Mouse (Mus musculus) layer of hippocampus, postnatal 10 days (tissue): ENCODE results near the gene Olfr1501. TPM values are rescaled to one million over a fixed set of nuclear protein-coding genes. Genes with fewer than 3 reads are reported as not detected.
"Not testable (repeated sequence)": the region's sequence is repeated elsewhere in the genome, so short reads cannot be mapped to it uniquely, and the experiment has no call there.

ENCODE experiments used
- DNase-seq, 2 experiments: peaks; one replicate each; pipeline ENCODE4 v3.0.0; 2021; ENCODE audit warnings: low spot score in 2 of 2
- long read RNA-seq: library from polyadenylated mRNA; stranded (forward); transcript quantifications from one replicate; pipeline ENCODE4 v2.0.0, GENCODE M21; 2023
- total RNA-seq, 2 experiments: library from RNA; stranded (reverse); gene quantifications; 2 replicates each; pipeline ENCODE4 v1.2.3; 2021

Olfr1501 gene
- total RNA-seq: not detected
- long read RNA-seq: 0 reads

DNA sequence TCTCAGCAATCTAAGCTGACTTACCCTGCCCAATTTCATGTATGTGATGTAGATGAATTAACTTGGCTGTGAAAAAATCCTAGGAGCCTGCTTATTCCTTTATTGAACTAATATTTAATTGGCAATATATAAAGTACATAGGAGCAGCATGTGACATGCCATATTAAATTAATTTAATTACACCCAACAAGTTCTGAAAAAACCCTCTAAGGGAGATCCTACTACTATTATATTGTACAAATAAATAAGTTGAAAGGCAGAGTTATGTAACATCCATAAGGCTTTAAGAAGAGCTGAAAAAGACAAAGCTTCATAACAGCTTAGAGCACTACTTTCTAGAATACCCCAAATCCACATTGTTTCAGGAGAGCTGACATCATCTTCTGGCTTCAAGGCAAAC is at the start of gene Olfr1501:
TSS of gene Olfr1501 (minus strand) at position 101 of the 400 bp plus-strand sequence.
- not testable (repeated sequence) for DNase-seq

DNA sequence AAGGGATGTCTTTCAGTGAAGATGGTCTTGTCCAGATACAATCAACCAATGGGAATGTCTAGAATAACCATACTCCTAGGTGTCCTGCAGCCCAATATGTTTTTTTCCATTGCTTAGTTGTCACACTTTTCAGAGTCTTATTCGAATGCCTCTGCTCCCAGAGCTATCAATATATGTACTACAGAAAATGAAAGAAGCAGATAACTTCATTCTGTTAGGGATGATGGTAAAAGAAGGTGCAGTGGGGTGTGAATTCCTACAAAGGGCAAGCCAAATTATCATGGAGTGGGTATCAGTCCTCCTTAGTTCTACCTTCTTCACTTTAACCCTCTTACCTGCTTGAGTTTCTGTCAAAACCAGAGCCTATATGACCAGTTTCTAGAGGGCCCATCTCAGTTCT is 47.3 kb upstream of the Olfr1501 start, which contains the start of gene Olfr1504:
TSS of gene Olfr1504 (minus strand) at position 101 of the 400 bp plus-strand sequence.
- DNase-seq: no peak

DNA sequence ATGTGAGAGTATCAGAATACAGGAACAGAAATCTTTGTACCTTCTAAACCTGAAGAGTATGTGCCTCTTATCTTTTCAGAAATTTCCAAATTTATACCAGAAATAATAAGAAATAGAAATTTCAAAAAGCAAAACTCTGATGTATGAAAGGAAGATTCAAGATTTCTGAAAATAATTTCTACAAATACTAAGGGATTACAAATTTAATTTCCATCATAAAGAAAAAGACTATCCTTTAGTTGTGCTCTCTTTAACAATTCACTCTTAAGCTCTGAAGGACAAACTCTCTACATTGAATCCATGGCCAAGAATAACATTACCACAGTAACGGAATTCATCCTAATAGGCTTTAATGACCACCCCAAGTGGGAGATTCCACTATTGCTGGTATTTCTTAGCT is 11.0 kb upstream of the Olfr1501 start, which contains the start of gene Olfr1502:
TSS of gene Olfr1502 (plus strand) at position 301 of the 400 bp plus-strand sequence.
- no peak for DNase-seq

DNA sequence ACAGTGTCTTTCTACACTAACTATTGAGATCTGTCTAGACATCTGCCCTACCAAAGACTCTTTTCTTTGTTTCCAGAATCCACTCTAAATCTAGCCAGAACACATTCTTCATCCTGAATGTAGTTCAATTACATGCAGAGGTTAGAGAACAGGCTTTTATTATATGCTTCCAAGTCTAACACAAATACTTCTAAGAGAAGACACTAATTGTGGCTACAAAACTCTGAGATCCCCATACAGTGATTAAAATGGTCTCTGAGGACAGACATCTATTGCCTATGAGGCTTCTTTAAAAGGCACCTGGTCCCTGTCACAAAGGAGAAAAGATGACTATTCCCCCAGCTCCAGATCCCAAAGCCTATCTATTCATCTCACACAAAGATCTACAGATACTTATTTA is 20.1 kb downstream of the Olfr1501 start, which contains the start of gene Olfr1500:
TSS of gene Olfr1500 (minus strand) at position 101 of the 400 bp plus-strand sequence.
- no peak for DNase-seq

DNA sequence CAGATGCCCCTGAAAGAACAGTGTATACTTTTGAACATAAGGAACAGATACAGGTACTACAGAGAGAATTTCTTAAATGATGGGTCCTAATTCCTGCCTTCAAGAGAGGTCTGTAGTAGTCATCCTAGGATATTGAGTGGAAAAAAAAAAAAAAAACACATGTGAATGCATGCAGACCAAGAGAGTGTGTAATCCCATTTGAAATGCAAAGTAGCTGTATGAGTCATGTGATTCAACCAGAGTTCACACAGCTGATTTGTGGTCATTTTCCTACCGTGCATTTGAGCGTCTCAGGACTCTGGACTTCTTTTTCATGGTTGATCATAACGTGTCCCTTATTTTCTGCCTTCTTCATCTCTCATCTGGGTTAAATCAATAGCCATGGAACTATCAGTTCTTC is 22.0 kb downstream of the Olfr1501 start:
- no peak for DNase-seq

DNA sequence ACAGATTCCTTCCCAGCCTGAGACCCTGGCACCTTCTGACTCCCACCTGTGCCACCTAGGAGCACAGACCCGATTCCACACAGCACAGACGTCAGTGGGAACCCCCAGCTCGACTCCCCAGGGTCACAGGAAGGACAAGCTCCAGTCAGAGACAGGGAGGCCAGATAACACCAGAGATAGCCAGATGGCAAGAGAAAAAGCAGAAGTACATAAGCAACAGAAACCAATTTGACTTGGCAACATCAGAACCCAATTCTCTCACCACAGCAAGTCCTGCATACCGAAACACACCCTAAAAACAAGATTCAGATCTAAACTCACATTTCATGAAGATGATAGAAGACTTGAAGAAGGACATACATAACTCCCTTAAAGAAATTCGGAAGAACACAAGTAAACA is 29.6 kb downstream of the Olfr1501 start:
- no peak for DNase-seq

DNA sequence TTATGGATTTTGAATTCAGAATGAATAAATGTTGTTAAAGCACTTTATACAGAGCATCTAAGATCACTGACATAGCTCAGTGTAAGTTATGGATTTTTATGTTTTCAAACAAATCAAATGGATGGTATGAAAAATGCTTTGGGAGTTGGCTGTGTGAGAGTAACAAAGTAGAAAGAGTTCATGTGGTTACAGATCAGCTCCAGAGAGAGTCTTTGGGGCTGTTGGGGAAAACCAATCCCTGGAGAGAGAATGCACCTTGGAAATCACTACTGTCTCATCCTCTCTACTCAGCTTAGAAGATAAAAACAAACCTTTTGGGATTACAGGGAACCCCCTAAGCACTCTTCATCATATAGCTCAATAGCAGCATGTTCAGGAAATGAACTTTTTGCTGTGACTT is 31.1 kb downstream of the Olfr1501 start, which contains the start of gene Olfr1499:
TSS of gene Olfr1499 (minus strand) at position 101 of the 400 bp plus-strand sequence.
- no peak for DNase-seq

DNA sequence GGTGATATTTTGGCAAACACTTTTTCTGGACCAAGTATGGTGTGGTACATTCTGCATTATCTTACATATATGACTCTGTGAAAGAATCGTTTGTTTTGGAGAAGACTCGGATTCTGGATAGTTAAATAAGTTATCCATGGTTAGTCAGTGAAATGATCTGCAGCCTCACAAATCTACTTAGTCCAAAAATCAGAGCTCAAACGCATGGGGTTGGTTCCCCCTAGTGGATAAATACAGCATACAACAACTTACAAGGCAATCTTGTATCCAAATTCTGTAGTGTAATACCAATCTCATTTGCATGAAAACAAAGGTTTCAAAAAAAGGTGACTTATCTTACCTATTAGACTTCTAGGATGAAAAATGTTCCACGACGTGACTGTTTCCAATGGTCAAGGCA is 31.7 kb downstream of the Olfr1501 start:
- DNase-seq: peak in 1 of 2 experiments; percentile 15

DNA sequence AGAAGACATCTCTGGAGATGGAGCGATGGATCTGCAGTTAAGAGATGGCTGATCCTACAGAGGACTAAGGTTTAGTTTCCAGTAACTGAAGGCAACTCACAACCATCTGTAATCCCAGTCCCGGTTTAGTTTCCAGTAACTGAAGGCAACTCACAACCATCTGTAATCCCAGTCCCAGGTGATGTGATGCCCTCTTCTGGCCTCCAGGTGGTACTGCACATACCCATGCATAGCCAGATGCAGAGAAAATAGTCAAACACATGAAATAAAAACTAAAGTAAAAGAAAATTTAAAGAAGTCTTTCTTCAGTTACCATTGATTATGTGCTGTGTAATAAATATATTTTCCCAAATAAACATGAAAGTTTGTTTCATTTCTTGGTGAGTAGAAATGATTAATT is 37.7 kb downstream of the Olfr1501 start:
- no peak for DNase-seq

DNA sequence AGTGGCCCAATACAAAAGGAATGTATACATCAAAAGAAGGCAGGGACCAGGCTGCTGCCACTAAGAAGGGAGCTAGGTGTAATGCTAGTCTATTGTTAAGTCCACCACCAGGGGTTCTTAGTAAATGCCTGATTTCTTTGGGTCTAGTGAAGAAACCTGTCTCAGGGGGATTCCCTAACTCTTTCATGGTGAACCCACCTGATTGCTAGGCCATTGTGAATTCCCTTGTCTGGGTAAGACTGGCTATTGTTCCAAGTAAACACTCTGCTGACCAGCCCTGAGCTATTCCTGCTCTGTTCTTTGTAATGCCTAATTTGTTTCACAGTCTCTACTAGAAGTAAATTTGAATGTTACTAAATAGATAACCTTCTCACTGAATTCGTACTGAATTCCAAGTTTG is 45.0 kb downstream of the Olfr1501 start:
- not testable (repeated sequence) for DNase-seq

DNA sequence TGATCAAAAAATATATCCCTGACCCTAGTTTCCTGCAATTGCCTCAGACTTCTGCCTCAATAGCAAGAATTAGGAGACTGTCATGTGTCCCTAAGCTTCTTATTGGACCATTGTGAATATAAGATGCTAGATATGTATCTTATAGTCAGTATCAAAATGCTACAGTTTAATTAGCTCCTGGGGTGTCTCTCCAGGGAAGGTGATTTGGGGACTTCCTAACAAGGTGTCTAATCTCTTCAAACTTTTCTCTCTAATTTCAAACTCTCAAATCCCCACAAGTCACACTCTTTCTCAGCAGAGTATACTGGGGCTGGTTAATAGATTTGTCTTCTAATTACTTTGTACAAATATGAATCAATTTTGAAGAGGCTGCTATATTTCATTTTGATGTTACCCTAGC is 52.4 kb downstream of the Olfr1501 start, which contains the start of gene Olfr1497:
TSS of gene Olfr1497 (minus strand) at position 101 of the 400 bp plus-strand sequence.
- no peak for DNase-seq

Other genes with a start within 250 kb of the Olfr1501 start
- gene Olfr1487, start 233.3 kb downstream of the Olfr1501 start, total RNA-seq: not detected
- gene Olfr1489, start 219.1 kb downstream of the Olfr1501 start, total RNA-seq: not detected
- not detected for gene Olfr1490, start 199.6 kb downstream of the Olfr1501 start, total RNA-seq
- not detected for gene Olfr1491, start 153.4 kb downstream of the Olfr1501 start, total RNA-seq
- gene Olfr1493-ps1, start 127.4 kb downstream of the Olfr1501 start, total RNA-seq: not detected
- gene Olfr1494, start 111.0 kb downstream of the Olfr1501 start, total RNA-seq: not detected
- not detected for gene Olfr1495, start 86.1 kb downstream of the Olfr1501 start, total RNA-seq
- not detected for gene Olfr1496, start 72.8 kb downstream of the Olfr1501 start, total RNA-seq
- gene Olfr1497, start 52.5 kb downstream of the Olfr1501 start, total RNA-seq: not detected
- gene Olfr1499, start 31.2 kb downstream of the Olfr1501 start, total RNA-seq: not detected
- gene Olfr1500, start 20.2 kb downstream of the Olfr1501 start, total RNA-seq: not detected
- gene Olfr1502, start 11.1 kb upstream of the Olfr1501 start, total RNA-seq: not detected
- gene Olfr1504, start 47.2 kb upstream of the Olfr1501 start, total RNA-seq: not detected
- gene Olfr1505, start 62.8 kb upstream of the Olfr1501 start, total RNA-seq: not detected